Mouse (Mus musculus): ENCODE data around the gene Fyb2. TPM values are rescaled to one million over a fixed set of nuclear protein-coding genes. Genes with fewer than 3 reads are reported as not detected.

Gene Fyb2
- polyA plus RNA-seq, 1 experiment = 1.1 TPM

GRCm38 (mm10) chr4:104934997-104935396, 21.7 kb downstream of the Fyb2 start:
- Histone ChIP-seq H3K27ac (ENCODE audit: insufficient read depth, low read length) (no peak overlapping the region), H3K4me1 (ENCODE audit: control insufficient read depth, insufficient read depth, low read length) (no peaks in the 10 kb centered on the region), H3K4me3 (ENCODE audit: insufficient read depth, low read length) (no peak overlapping the region)
- TF ChIP-seq POLR2A (IDR thresholded peaks at IDR 0.05; ENCODE audit: extremely low read depth, insufficient read depth, low read length) (no peak), CTCF (IDR thresholded peaks at IDR 0.05; ENCODE audit: extremely low read depth, insufficient read depth, low read length) (no peak)

DNA sequence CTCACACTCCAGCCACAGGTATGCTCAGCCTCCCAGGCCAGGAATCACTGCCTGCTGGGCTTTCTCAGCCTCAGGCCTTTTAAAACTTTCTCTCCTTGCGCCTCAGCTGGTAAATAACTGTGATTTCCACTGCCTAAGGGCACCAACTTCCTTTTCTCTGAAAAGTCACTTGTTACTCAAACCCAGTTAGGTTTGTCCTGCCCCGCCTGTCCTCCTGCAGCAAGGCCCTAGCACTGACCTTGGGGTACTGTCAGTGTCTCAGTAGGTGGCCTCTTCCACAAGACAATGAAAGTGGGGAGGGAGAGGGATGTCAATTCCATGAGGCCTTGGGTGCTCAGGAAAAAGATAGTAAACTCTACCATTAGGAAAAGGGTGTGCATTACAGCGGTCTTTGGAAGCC, 22.2 kb downstream of the Fyb2 start:
- TF ChIP-seq POLR2A (IDR thresholded peaks at IDR 0.05; ENCODE audit: extremely low read depth, insufficient read depth, low read length) = no peak
- no peak for TF ChIP-seq CTCF (IDR thresholded peaks at IDR 0.05; ENCODE audit: extremely low read depth, insufficient read depth, low read length)
- H3K4me1 ChIP-seq (ENCODE audit: control insufficient read depth, insufficient read depth, low read length) = no peaks in the 10 kb centered on the region
- H3K27ac ChIP-seq (ENCODE audit: insufficient read depth, low read length) = no peak overlapping the region
- no peak overlapping the region for H3K4me3 ChIP-seq (ENCODE audit: insufficient read depth, low read length)

- no peak overlapping the region for H3K27ac ChIP-seq (ENCODE audit: insufficient read depth, low read length)
- TF ChIP-seq POLR2A (IDR thresholded peaks at IDR 0.05; ENCODE audit: extremely low read depth, insufficient read depth, low read length) (no peak), CTCF (IDR thresholded peaks at IDR 0.05; ENCODE audit: extremely low read depth, insufficient read depth, low read length) (no peak)
Observed at GRCm38 (mm10) chr4:104936011-104936410, 22.8 kb downstream of the Fyb2 start.

DNA sequence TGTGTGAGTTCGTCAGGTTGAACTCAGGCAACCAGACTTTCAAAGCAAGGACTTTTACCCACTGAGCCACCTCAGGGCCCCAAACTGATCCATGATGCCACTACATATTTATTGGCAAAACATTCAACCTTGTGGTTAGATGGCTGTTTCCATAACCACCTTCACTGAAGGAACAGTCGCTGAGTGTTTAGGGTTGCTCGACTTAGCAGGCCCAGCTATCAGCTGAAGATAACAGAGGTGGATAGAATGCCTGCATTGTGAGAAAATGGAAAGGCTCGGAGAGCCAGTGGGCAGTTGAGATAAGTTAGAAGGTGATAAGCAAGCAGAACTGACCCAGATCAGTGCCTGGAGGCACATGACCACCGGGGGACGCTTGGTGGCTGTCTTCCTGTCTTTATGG, 26.3 kb downstream of the Fyb2 start:
- H3K27ac ChIP-seq (ENCODE audit: insufficient read depth, low read length) = no peak overlapping the region
- H3K4me1 ChIP-seq (ENCODE audit: control insufficient read depth, insufficient read depth, low read length) = no peaks in the 10 kb centered on the region
- H3K4me3 ChIP-seq (ENCODE audit: insufficient read depth, low read length) = no peak overlapping the region
- TF ChIP-seq POLR2A (IDR thresholded peaks at IDR 0.05; ENCODE audit: extremely low read depth, insufficient read depth, low read length) (no peak), CTCF (IDR thresholded peaks at IDR 0.05; ENCODE audit: extremely low read depth, insufficient read depth, low read length) (no peak)

More at GRCm38 (mm10) chr4:104936011-104936410, 22.8 kb downstream of the Fyb2 start:
- Histone ChIP-seq H3K4me1 (ENCODE audit: control insufficient read depth, insufficient read depth, low read length) (no peaks in the 10 kb centered on the region), H3K4me3 (ENCODE audit: insufficient read depth, low read length) (no peak overlapping the region)

DNA sequence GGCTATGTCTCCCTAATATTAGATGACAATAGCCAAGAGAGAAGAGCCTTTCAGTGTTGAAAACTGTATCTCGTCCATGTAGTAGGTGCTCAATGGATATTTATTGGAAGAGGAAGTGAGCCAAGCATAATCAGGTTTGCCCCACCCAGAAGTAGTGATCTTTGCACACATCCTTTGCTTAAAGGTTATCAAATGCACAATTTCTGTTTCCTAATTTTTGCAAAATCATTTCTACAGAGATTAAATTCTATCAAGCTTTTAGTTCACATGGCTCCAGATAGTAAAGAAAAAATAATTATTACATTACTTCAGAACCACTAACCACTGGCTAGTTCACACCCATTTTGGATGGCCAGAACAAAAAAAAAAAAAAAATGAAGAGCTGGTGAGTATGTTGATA, 28.6 kb downstream of the Fyb2 start:
- Histone ChIP-seq H3K4me3 (ENCODE audit: insufficient read depth, low read length) (no peak overlapping the region), H3K27ac (ENCODE audit: insufficient read depth, low read length) (no peak overlapping the region), H3K4me1 (ENCODE audit: control insufficient read depth, insufficient read depth, low read length) (no peaks in the 10 kb centered on the region)
- TF ChIP-seq CTCF (IDR thresholded peaks at IDR 0.05; ENCODE audit: extremely low read depth, insufficient read depth, low read length) (no peak), POLR2A (IDR thresholded peaks at IDR 0.05; ENCODE audit: extremely low read depth, insufficient read depth, low read length) (no peak)

DNA sequence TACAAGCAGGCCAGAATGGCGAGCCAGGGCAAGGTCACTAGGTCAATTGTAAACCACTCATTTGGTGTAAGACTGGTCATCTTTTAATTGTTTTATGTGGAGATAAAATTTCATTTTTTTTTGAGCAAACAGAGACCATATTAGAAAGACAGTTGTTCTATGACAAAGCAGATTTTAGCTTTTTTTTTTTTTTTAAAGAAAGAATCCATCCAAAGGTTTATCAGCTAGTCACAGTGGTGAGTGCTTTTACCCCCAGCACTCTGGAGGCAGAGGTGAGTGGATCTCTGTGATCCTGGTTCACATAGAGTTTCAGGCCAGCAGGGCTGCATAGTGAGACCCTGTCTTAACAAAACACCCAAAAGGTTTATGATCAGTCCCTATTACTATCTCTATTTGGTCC, 31.2 kb downstream of the Fyb2 start:
- Histone ChIP-seq H3K4me3 (ENCODE audit: insufficient read depth, low read length) (no peak overlapping the region), H3K27ac (ENCODE audit: insufficient read depth, low read length) (no peak overlapping the region), H3K4me1 (ENCODE audit: control insufficient read depth, insufficient read depth, low read length) (no peaks in the 10 kb centered on the region)
- TF ChIP-seq CTCF (IDR thresholded peaks at IDR 0.05; ENCODE audit: extremely low read depth, insufficient read depth, low read length) = no peak
- no peak for TF ChIP-seq POLR2A (IDR thresholded peaks at IDR 0.05; ENCODE audit: extremely low read depth, insufficient read depth, low read length)

- Histone ChIP-seq H3K4me1 (ENCODE audit: control insufficient read depth, insufficient read depth, low read length) (no peaks in the 10 kb centered on the region), H3K4me3 (ENCODE audit: insufficient read depth, low read length) (no peak overlapping the region), H3K27ac (ENCODE audit: insufficient read depth, low read length) (no peak overlapping the region)
- TF ChIP-seq POLR2A (IDR thresholded peaks at IDR 0.05; ENCODE audit: extremely low read depth, insufficient read depth, low read length) = no peak
- TF ChIP-seq CTCF (IDR thresholded peaks at IDR 0.05; ENCODE audit: extremely low read depth, insufficient read depth, low read length) = no peak
Observed at GRCm38 (mm10) chr4:104948886-104949285, 35.6 kb downstream of the Fyb2 start.

DNA sequence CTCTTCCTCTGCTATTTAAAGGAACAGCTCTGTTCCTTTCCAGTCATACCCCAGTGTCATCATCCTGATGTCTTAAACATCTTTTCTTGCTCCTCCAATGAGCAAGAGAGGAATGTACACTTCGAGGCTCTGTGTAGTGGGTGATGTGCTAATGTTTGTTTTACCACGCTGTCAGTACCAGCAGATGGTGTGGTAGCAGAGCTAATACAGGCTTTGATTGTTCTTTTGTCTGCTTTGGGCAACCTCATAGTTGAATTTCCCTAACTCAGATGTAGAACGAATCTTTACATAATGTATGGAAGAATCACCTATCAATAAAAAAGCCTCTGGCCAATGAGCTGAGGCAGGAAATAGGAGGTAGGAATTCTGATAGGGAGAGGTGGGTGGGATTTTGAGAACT, 36.0 kb downstream of the Fyb2 start:
- H3K4me3 ChIP-seq (ENCODE audit: insufficient read depth, low read length) = no peak overlapping the region
- H3K27ac ChIP-seq (ENCODE audit: insufficient read depth, low read length) = no peak overlapping the region
- TF ChIP-seq POLR2A (IDR thresholded peaks at IDR 0.05; ENCODE audit: extremely low read depth, insufficient read depth, low read length) (no peak), CTCF (IDR thresholded peaks at IDR 0.05; ENCODE audit: extremely low read depth, insufficient read depth, low read length) (no peak)
- H3K4me1 ChIP-seq (ENCODE audit: control insufficient read depth, insufficient read depth, low read length) = no peaks in the 10 kb centered on the region

GRCm38 (mm10) chr4:104951280-104951878, 38.1 kb downstream of the Fyb2 start:
- Histone ChIP-seq H3K4me3 (ENCODE audit: insufficient read depth, low read length) (no peak overlapping the region), H3K27ac (ENCODE audit: insufficient read depth, low read length) (no peak overlapping the region), H3K4me1 (ENCODE audit: control insufficient read depth, insufficient read depth, low read length) (no peaks in the 10 kb centered on the region)
- no peak for TF ChIP-seq POLR2A (IDR thresholded peaks at IDR 0.05; ENCODE audit: extremely low read depth, insufficient read depth, low read length)
- TF ChIP-seq CTCF (IDR thresholded peaks at IDR 0.05; ENCODE audit: extremely low read depth, insufficient read depth, low read length) = no peak

- Histone ChIP-seq H3K4me3 (ENCODE audit: insufficient read depth, low read length) (no peak overlapping the region), H3K27ac (ENCODE audit: insufficient read depth, low read length) (no peak overlapping the region), H3K4me1 (ENCODE audit: control insufficient read depth, insufficient read depth, low read length) (no peaks in the 10 kb centered on the region)
- TF ChIP-seq CTCF (IDR thresholded peaks at IDR 0.05; ENCODE audit: extremely low read depth, insufficient read depth, low read length) (no peak), POLR2A (IDR thresholded peaks at IDR 0.05; ENCODE audit: extremely low read depth, insufficient read depth, low read length) (no peak)
Observed at GRCm38 (mm10) chr4:104956691-104957090, 43.4 kb downstream of the Fyb2 start.
